Mouse (Mus musculus) CH12.LX (cell line): ENCODE results near the gene Ppl. TPM values are rescaled to one million over a fixed set of nuclear protein-coding genes. Genes with fewer than 3 reads are reported as not detected.

ENCODE experiments used
- DNase-seq: peaks from one replicate; pipeline ENCODE4 v3.0.0-alpha.2; 2013; ENCODE audit errors: extremely low read depth
- H3K27ac ChIP-seq: 2 replicates; pipeline ENCODE4 v1.5.1; 2012; ENCODE audit warnings: low read depth, mild to moderate bottlenecking, control low read depth, moderate library complexity; ENCODE audit not compliant: insufficient read depth
- H3K27me3 ChIP-seq: replicated peaks from 2 replicates; pipeline ENCODE3; 2012; ENCODE audit warnings: inconsistent platforms
- H3K36me3 ChIP-seq, 2 experiments: replicated peaks in 1 of 2; 2 replicates each; pipeline versions ENCODE3 to v1.6.1; 2012; ENCODE audit warnings: inconsistent platforms in 1 of 2, low read length in 1 of 2, mild to moderate bottlenecking in 1 of 2, mixed read lengths in 1 of 2, moderate library complexity in 1 of 2; ENCODE audit not compliant: control insufficient read depth in 1 of 2, insufficient read depth in 1 of 2
- H3K4me1 ChIP-seq, 2 experiments: 2 replicates each; pipeline ENCODE4 v1.6.1; 2012; ENCODE audit warnings: inconsistent platforms in 1 of 2, moderate library complexity in 1 of 2; ENCODE audit not compliant: insufficient read depth in 2 of 2, control insufficient read depth in 1 of 2
- H3K4me2 ChIP-seq: 2 replicates; pipeline ENCODE4 v1.6.1; 2012; ENCODE audit warnings: low read depth, mild to moderate bottlenecking, control low read depth; ENCODE audit not compliant: poor library complexity, insufficient read depth, severe bottlenecking
- H3K4me3 ChIP-seq, 3 experiments: fragments of 150-350 bp in 1 of 3; sonication (generic) in 1 of 3; replicated peaks in 1 of 3; 2 replicates each; pipeline versions ENCODE3 to v1.5.1; 2011 to 2012; ENCODE audit warnings: low read depth in 2 of 3, low read length in 2 of 3, mild to moderate bottlenecking in 2 of 3, moderate library complexity in 2 of 3, control low read depth in 1 of 3, improper control_type of control experiment in 1 of 3, inconsistent platforms in 1 of 3, mixed read lengths in 1 of 3; ENCODE audit not compliant: poor library complexity in 1 of 3
- H3K79me2 ChIP-seq: replicated peaks from 2 replicates; pipeline ENCODE4 v1.6.1; 2012; ENCODE audit warnings: mild to moderate bottlenecking, moderate library complexity; ENCODE audit not compliant: control insufficient read depth, poor library complexity, insufficient read depth, severe bottlenecking; ENCODE audit errors: extremely low read depth
- H3K9ac ChIP-seq: 2 replicates; pipeline ENCODE4 v1.6.1; 2012; ENCODE audit warnings: low read depth, mild to moderate bottlenecking, control low read depth, moderate library complexity; ENCODE audit not compliant: insufficient read depth
- H3K9me3 ChIP-seq: replicated peaks from 2 replicates; pipeline ENCODE3; 2012; ENCODE audit warnings: low read length, inconsistent platforms, mixed read lengths
- CHD1 ChIP-seq: IDR thresholded peaks from 2 replicates; pipeline ENCODE4 v1.6.1; 2012; ENCODE audit warnings: low read depth, low read length, improper control_type of control experiment, inconsistent platforms
- CTCF ChIP-seq, 2 experiments: IDR thresholded peaks in 1 of 2; conservative IDR thresholded peaks in 1 of 2; 2 replicates each; pipeline ENCODE4 v1.5.1; 2011 to 2012; ENCODE audit warnings: low read depth in 2 of 2, low read length in 2 of 2, improper control_type of control experiment in 1 of 2, inconsistent platforms in 1 of 2, mild to moderate bottlenecking in 1 of 2, moderate library complexity in 1 of 2
- ELF1 ChIP-seq: IDR thresholded peaks from 2 replicates; pipeline ENCODE4 v1.6.1; 2014; ENCODE audit warnings: low read depth, mild to moderate bottlenecking, inconsistent platforms, low read length, improper control_type of control experiment
- HCFC1 ChIP-seq: IDR thresholded peaks from 2 replicates; pipeline ENCODE4 v1.6.1; 2012; ENCODE audit warnings: low read depth, mild to moderate bottlenecking, inconsistent platforms, low read length, improper control_type of control experiment
- IRF4 ChIP-seq: IDR thresholded peaks from 2 replicates; pipeline ENCODE4 v1.6.1; 2014; ENCODE audit warnings: low read depth, mild to moderate bottlenecking, inconsistent platforms, low read length, improper control_type of control experiment
- JUND ChIP-seq: conservative IDR thresholded peaks from 2 replicates; pipeline ENCODE4 v1.6.1; 2011; ENCODE audit warnings: low read depth, low read length, improper control_type of control experiment
- KAT2A ChIP-seq: IDR thresholded peaks from 2 replicates; pipeline ENCODE4 v1.6.1; 2012; ENCODE audit warnings: low read length, improper control_type of control experiment, inconsistent platforms; ENCODE audit not compliant: insufficient replicate concordance
- MAFK ChIP-seq: IDR thresholded peaks from 2 replicates; pipeline ENCODE4 v1.6.1; 2011; ENCODE audit warnings: low read length, improper control_type of control experiment; ENCODE audit not compliant: insufficient replicate concordance
- MAX ChIP-seq: IDR thresholded peaks from 2 replicates; pipeline ENCODE4 v1.6.1; 2011; ENCODE audit warnings: low read length, improper control_type of control experiment
- MAZ ChIP-seq: IDR thresholded peaks from 2 replicates; pipeline ENCODE4 v1.6.1; 2012; ENCODE audit warnings: low read depth, mild to moderate bottlenecking, inconsistent platforms, low read length, improper control_type of control experiment, moderate library complexity
- MYC ChIP-seq: IDR thresholded peaks from 2 replicates; pipeline ENCODE4 v1.6.1; 2011; ENCODE audit warnings: low read depth, mild to moderate bottlenecking, improper control_type of control experiment, low read length
- NELFE ChIP-seq: IDR thresholded peaks from 2 replicates; pipeline ENCODE4 v1.6.1; 2011; ENCODE audit warnings: low read depth, low read length, improper control_type of control experiment
- NRF1 ChIP-seq: IDR thresholded peaks from 2 replicates; pipeline ENCODE4 v1.6.1; 2014; ENCODE audit warnings: low read depth, mild to moderate bottlenecking, inconsistent platforms, low read length, improper control_type of control experiment, moderate library complexity
- POLR2A ChIP-seq: IDR thresholded peaks from 2 replicates; pipeline ENCODE4 v1.6.1; 2011; ENCODE audit warnings: low read depth, mild to moderate bottlenecking, improper control_type of control experiment, low read length
- SIN3A ChIP-seq: IDR thresholded peaks from 2 replicates; pipeline ENCODE4 v1.6.1; 2012; ENCODE audit warnings: low read length, improper control_type of control experiment, inconsistent platforms
- ZNF384 ChIP-seq: IDR thresholded peaks from 2 replicates; pipeline ENCODE4 v1.6.1; 2012; ENCODE audit warnings: low read depth, low read length, improper control_type of control experiment, inconsistent platforms
- dilution Hi-C: fragments of 300-500 bp; cut with MboI; formaldehyde crosslinking; loops from 2 replicates; pipeline ENCODE4 v1.14.3; 2020; ENCODE audit warnings: low sequenced_read_pairs; ENCODE audit not compliant: extremely low pct_unique_long_range_greater_than_20kb, extremely low pct_ligation_motif_present
- in situ Hi-C: fragments of 300-500 bp; cut with MboI; formaldehyde crosslinking; loops from 3 replicates; pipeline ENCODE4 v1.14.3; 2019; ENCODE audit warnings: low sequenced_read_pairs, low pct_ligation_motif_present, low pct_unique_long_range_greater_than_20kb, mixed read lengths
- polyA plus RNA-seq: library from polyadenylated mRNA; unstranded; fragments of >175 nt; gene quantifications from 2 replicates; pipeline ENCODE4 v1.2.1, GENCODE M21; 2012; ENCODE audit warnings: low read depth; ENCODE audit not compliant: insufficient read length
- total RNA-seq, 2 experiments: library from RNA; depleted of rRNA; stranded (reverse); fragments of 300-350 nt in 1 of 2; fragments of >200 nt in 1 of 2; gene quantifications; 2 replicates each; pipeline ENCODE4 v1.2.3; 2012 to 2014

The Ppl gene
- total and polyA plus RNA-seq, 3 experiments, result 0.04 to 0.25 TPM; not detected in 1

- Histone ChIP-seq H3K4me3 (no peak overlapping the region), H3K27ac (no peak overlapping the region), H3K9ac (no peak overlapping the region), H3K4me2 (no peak overlapping the region), H3K79me2 (no peaks in the 10 kb centered on the region)
- dilution Hi-C loops (no loop called here), in situ Hi-C loops (no loop called here)
- DNase-seq, result no peak
- no peak for TF ChIP-seq ZNF384
- TF ChIP-seq MAZ, result no peak
- TF ChIP-seq CHD1, result no peak
- no peak for TF ChIP-seq JUND
- no peak for TF ChIP-seq MYC
- no peak for TF ChIP-seq NRF1
- TF ChIP-seq SIN3A, result no peak
- TF ChIP-seq, all 38 proteins: peak for 0
- H3K9me3 ChIP-seq, result no peaks in the 10 kb centered on the region
- no peaks in the 10 kb centered on the region for H3K27me3 ChIP-seq
- H3K4me1 ChIP-seq, result peaks cover 0 to under 1% of the 10 kb centered on the region in 2 experiments; a peak in 1 of 4 replicates
- peaks cover 56 to 83% of the 10 kb centered on the region in 2 experiments for H3K36me3 ChIP-seq
These were observed 47.0 kb downstream of the Ppl start for GRCm38 (mm10) chr16:5085196-5085595.

- dilution Hi-C loops (no loop called here), in situ Hi-C loops (no loop called here)
- H3K9me3 ChIP-seq, result no peaks in the 10 kb centered on the region
- no peak for DNase-seq
- H3K36me3 ChIP-seq, result peaks cover 76 to 94% of the 10 kb centered on the region in 2 experiments
- no peak overlapping the region for H3K27ac ChIP-seq
- H3K9ac ChIP-seq, result no peak overlapping the region
- H3K4me3 ChIP-seq, result no peak overlapping the region
- no peaks in the 10 kb centered on the region for H3K4me1 ChIP-seq
- H3K4me2 ChIP-seq, result no peak overlapping the region
- no peak for TF ChIP-seq NELFE
- TF ChIP-seq ELF1, result no peak
- no peak for TF ChIP-seq MAFK
- TF ChIP-seq KAT2A, result no peak
- no peaks in the 10 kb centered on the region for H3K27me3 ChIP-seq
- H3K79me2 ChIP-seq, result no peaks in the 10 kb centered on the region; the same call in 1 of the 2 replicates
These were observed 57.9 kb downstream of the Ppl start for GRCm38 (mm10) chr16:5074341-5074740.

GRCm38 (mm10) chr16:5071974-5072373 lies 60.2 kb downstream of the Ppl start:
- Histone ChIP-seq H3K79me2 (no peaks in the 10 kb centered on the region; the same call in 1 of the 2 replicates), H3K9me3 (no peaks in the 10 kb centered on the region), H3K36me3 (peaks cover 67 to 91% of the 10 kb centered on the region in 2 experiments), H3K9ac (no peak overlapping the region), H3K4me2 (no peak overlapping the region), H3K27ac (no peak overlapping the region), H3K27me3 (no peaks in the 10 kb centered on the region), H3K4me3 (no peak overlapping the region), H3K4me1 (no peaks in the 10 kb centered on the region)
- DNase-seq, result no peak
- in situ Hi-C loops, result no loop called here
- dilution Hi-C loops, result no loop called here
- TF ChIP-seq HCFC1, result no peak
- no peak for TF ChIP-seq POLR2A
- no peak for TF ChIP-seq MAX
- no peak for TF ChIP-seq NELFE
- TF ChIP-seq KAT2A, result no peak
- no peak for TF ChIP-seq IRF4
- TF ChIP-seq CTCF (conservative IDR thresholded peaks at IDR 0.05 in 1 of 2, IDR thresholded peaks at IDR 0.05 in 1 of 2; ENCODE audit: low read depth in 2 of 2, low read length in 2 of 2), result no peak
